Mouse (Mus musculus) liver, adult 2 months (tissue): Measurements from ENCODE around the gene Pard6b. TPM values are rescaled to one million over a fixed set of nuclear protein-coding genes. Genes with fewer than 3 reads are reported as not detected.

Experiments used
- DNase-seq: peaks from one replicate; pipeline ENCODE4 v3.0.0-alpha.2; 2011; ENCODE audit warnings: low read depth, low spot score; ENCODE audit errors: extremely low read depth
- H3K27ac ChIP-seq: fragments of 200-500 bp; replicated peaks from 2 replicates; pipeline ENCODE4 v1.5.1; 2012; ENCODE audit warnings: low read depth, mild to moderate bottlenecking, control low read depth, inconsistent platforms, low read length; ENCODE audit not compliant: insufficient read depth
- H3K27me3 ChIP-seq: fragments of 200-500 bp; 2 replicates; pipeline ENCODE4 v1.6.1; 2012; ENCODE audit warnings: mild to moderate bottlenecking, moderate library complexity, low read length, inconsistent platforms; ENCODE audit not compliant: control insufficient read depth, insufficient read depth
- H3K36me3 ChIP-seq: fragments of 200-500 bp; 2 replicates; pipeline ENCODE4 v1.6.1; 2012; ENCODE audit warnings: low read length, inconsistent platforms; ENCODE audit not compliant: control insufficient read depth, insufficient read depth
- H3K4me1 ChIP-seq: fragments of 200-500 bp; 2 replicates; pipeline ENCODE4 v1.6.1; 2011; ENCODE audit warnings: low read length; ENCODE audit not compliant: control insufficient read depth, insufficient read depth
- H3K4me3 ChIP-seq: fragments of 200-500 bp; 2 replicates; pipeline ENCODE4 v1.5.1; 2011; ENCODE audit warnings: low read depth, mild to moderate bottlenecking, control low read depth, low read length, moderate library complexity; ENCODE audit not compliant: insufficient read depth
- H3K79me2 ChIP-seq: fragments of 200-500 bp; 2 replicates; pipeline ENCODE4 v1.6.1; 2012; ENCODE audit warnings: inconsistent platforms, mild to moderate bottlenecking, low read length, moderate library complexity; ENCODE audit not compliant: control insufficient read depth, insufficient read depth
- H3K9ac ChIP-seq: fragments of 200-500 bp; 2 replicates; pipeline ENCODE4 v1.6.1; 2012; ENCODE audit warnings: low read depth, mild to moderate bottlenecking, control low read depth, inconsistent platforms, low read length
- CTCF ChIP-seq: fragments of 200-500 bp; IDR thresholded peaks from 2 replicates; pipeline ENCODE4 v1.5.1; 2011; ENCODE audit warnings: low read depth, low read length, control low read depth
- POLR2A ChIP-seq: fragments of 200-500 bp; IDR thresholded peaks from 2 replicates; pipeline ENCODE4 v1.6.1; 2011; ENCODE audit warnings: low read length, control low read depth; ENCODE audit not compliant: insufficient read depth; ENCODE audit errors: extremely low read depth
- WGBS: fragments of 180-500 bp; shearing (Covaris S2); methylation state at CpG from one replicate; pipeline ENCODE4 v1.1.7; 2018; 5-methylcytosine and 5-hydroxymethylcytosine counted together
- polyA plus RNA-seq: library from polyadenylated mRNA; depleted of rRNA; stranded (reverse); fragments of >200 nt; gene quantifications from 2 replicates; pipeline ENCODE4 v1.2.3, GENCODE M21; 2012; rRNA removed
- total RNA-seq: library from RNA; depleted of rRNA; stranded (reverse); fragments of >200 nt; gene quantifications from 2 replicates; pipeline ENCODE4 v1.2.3, GENCODE M21; 2014; rRNA removed

Gene Pard6b
- total RNA-seq, result 1.7 and 3.4 TPM in 2 replicates
- 5.3 and 5.9 TPM in 2 replicates for polyA plus RNA-seq

DNA sequence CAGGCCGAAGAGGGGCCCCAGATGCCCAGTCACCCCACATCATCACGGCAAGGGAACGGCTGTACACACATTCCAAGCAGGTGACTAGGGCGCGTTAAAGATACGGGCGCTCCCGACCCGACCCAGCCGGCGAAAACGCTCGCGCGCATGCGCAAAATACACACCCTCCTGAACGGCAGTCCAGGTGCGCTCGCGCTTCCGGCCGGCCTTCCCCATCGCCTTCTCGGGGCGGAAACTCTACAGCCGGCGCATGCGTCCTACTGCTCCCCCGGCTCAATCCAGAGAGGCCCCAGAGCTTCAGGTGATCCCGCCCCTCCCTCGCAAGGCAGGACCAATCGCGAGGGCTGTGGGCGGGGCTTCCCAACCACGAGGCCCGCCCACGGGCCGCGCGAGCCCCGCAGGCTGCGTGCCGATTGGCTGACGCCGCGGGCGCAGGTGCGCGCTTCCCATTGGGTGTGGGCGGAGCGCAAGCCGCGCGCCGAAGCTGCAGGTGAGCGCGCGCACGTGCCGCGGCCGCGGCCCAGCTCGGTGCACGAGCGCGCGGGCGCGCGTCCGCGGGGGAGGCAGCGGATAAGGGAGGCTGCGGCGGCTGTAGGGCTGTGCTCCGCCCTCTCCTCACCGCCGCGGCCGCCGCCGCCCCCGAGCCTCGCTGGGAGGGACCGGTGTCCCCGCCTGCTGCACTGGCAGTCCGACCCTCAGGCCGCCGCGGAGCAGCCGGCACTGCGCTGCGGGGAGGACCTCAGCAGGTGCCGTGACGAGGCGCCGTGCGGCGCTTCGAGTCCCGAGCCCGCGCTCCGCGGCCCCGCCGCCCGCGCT is at the start of gene Pard6b:
Gene Pard6b (plus strand): TSS at position 574 of the 816 bp plus-strand sequence.
- Histone ChIP-seq H3K4me1 (peaks cover 7% of the 10 kb centered on the region), H3K4me3 (peak within 1 kb of the TSS; percentile 80), H3K27me3 (no peaks in the 10 kb centered on the region), H3K9ac (peak within 1 kb of the TSS; percentile 94), H3K36me3 (no peaks in the 10 kb centered on the region), H3K27ac (peak within 1 kb of the TSS; percentile 68), H3K79me2 (0 out of 2 replicates have a peak, but pooled peaks cover 6% of the 10 kb centered on the region)
- WGBS, result under 1% methylated on average over 110 of the region's 110 CpGs
- TF ChIP-seq CTCF (no peak), POLR2A (peak; percentile 56)
- DNase-seq, result peak; percentile 91

GRCm38 (mm10) chr2:168031842-168032241 is 49.0 kb upstream of the Pard6b start:
- Histone ChIP-seq H3K27me3 (no peaks in the 10 kb centered on the region), H3K36me3 (no peaks in the 10 kb centered on the region), H3K27ac (no peak overlapping the region), H3K9ac (no peak overlapping the region), H3K4me1 (no peaks in the 10 kb centered on the region), H3K4me3 (no peak overlapping the region), H3K79me2 (no peaks in the 10 kb centered on the region)
- TF ChIP-seq POLR2A (no peak), CTCF (no peak)
- no peak for DNase-seq
- 97% methylated on average over 2 of the region's 2 CpGs for WGBS

- no peaks in the 10 kb centered on the region for H3K79me2 ChIP-seq
- no peak for DNase-seq
- H3K4me1 ChIP-seq, result no peaks in the 10 kb centered on the region; the same call in 1 of the 2 replicates
- H3K9ac ChIP-seq, result no peak overlapping the region
- no peak overlapping the region for H3K4me3 ChIP-seq
- no peaks in the 10 kb centered on the region for H3K27me3 ChIP-seq
- H3K36me3 ChIP-seq, result no peaks in the 10 kb centered on the region
- WGBS, result 63% methylated on average over 10 of the region's 10 CpGs
- no peak overlapping the region for H3K27ac ChIP-seq
- TF ChIP-seq POLR2A (no peak), CTCF (no peak)
Observed at GRCm38 (mm10) chr2:168033905-168034304, 46.9 kb upstream of the Pard6b start.

- H3K4me3 ChIP-seq, result no peak overlapping the region
- TF ChIP-seq POLR2A (no peak), CTCF (no peak)
- no peak overlapping the region for H3K27ac ChIP-seq
- H3K79me2 ChIP-seq, result no peaks in the 10 kb centered on the region
- DNase-seq, result no peak
- H3K9ac ChIP-seq, result no peak overlapping the region
- H3K27me3 ChIP-seq, result no peaks in the 10 kb centered on the region
- H3K4me1 ChIP-seq, result no peaks in the 10 kb centered on the region; the same call in 1 of the 2 replicates
- no peaks in the 10 kb centered on the region for H3K36me3 ChIP-seq
- 91% methylated on average over 6 of the region's 6 CpGs for WGBS
Observed at GRCm38 (mm10) chr2:168035907-168036306, 44.9 kb upstream of the Pard6b start.

DNA sequence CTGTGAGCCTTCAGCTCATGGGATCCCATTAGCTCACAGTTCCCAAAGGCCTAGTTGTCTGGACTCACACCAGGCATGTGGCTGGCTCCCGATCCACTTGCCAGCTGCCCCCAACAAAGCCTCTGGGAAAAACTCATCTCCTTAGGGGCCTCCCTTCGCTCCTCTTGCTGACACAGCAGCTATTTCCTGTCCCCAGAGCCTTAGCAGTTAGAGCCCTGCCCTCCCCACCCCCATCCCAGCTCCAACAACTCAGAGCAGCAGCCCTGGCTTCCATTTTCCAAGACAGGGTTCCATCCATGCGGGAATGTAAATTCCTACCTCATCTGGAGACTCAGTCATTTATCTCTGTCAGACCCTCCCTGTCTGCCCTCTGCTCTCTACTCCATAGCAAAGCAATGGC is 43.7 kb upstream of the Pard6b start:
- no peaks in the 10 kb centered on the region for H3K36me3 ChIP-seq
- H3K4me1 ChIP-seq, result no peaks in the 10 kb centered on the region; the same call in 1 of the 2 replicates
- 83% methylated on average over 3 of the region's 3 CpGs for WGBS
- H3K27ac ChIP-seq, result no peak overlapping the region
- no peaks in the 10 kb centered on the region for H3K79me2 ChIP-seq
- no peak for DNase-seq
- TF ChIP-seq POLR2A (no peak), CTCF (no peak)
- no peak overlapping the region for H3K4me3 ChIP-seq
- H3K27me3 ChIP-seq, result no peaks in the 10 kb centered on the region
- H3K9ac ChIP-seq, result no peak overlapping the region

GRCm38 (mm10) chr2:168040751-168041150 is 40.1 kb upstream of the Pard6b start:
- WGBS, result 74% methylated on average over 3 of the region's 3 CpGs
- peaks cover 2% of the 10 kb centered on the region; the same call in 1 of the 2 replicates for H3K4me1 ChIP-seq
- H3K27ac ChIP-seq, result no peak overlapping the region
- H3K79me2 ChIP-seq, result no peaks in the 10 kb centered on the region
- no peak overlapping the region for H3K4me3 ChIP-seq
- TF ChIP-seq POLR2A (no peak), CTCF (no peak)
- no peaks in the 10 kb centered on the region for H3K27me3 ChIP-seq
- no peak for DNase-seq
- no peak overlapping the region for H3K9ac ChIP-seq
- H3K36me3 ChIP-seq, result no peaks in the 10 kb centered on the region
